Mouse (Mus musculus): ENCODE results near the gene Fam196a. TPM values are rescaled to one million over a fixed set of nuclear protein-coding genes. Genes with fewer than 3 reads are reported as not detected.

Fam196a gene
- polyA plus RNA-seq, 1 experiment, result 3.7 TPM

- H3K4me1 ChIP-seq (ENCODE audit: control insufficient read depth, insufficient read depth, low read length), result no peaks in the 10 kb centered on the region
- no peak for DNase-seq
- H3K4me3 ChIP-seq (replicated peaks; ENCODE audit: insufficient read depth, low read depth, low read length), result no peak overlapping the region
- no peak overlapping the region for H3K27ac ChIP-seq (ENCODE audit: insufficient read depth, low read length)
- WGBS, result 45% methylated on average over 2 of the region's 2 CpGs
- no peak for TF ChIP-seq CTCF (IDR thresholded peaks at IDR 0.05; ENCODE audit: borderline replicate concordance, insufficient read depth, low read depth, low read length)
- TF ChIP-seq POLR2A (IDR thresholded peaks at IDR 0.05; ENCODE audit: borderline replicate concordance, insufficient read depth, low read length), result no peak
- H3K27me3 ChIP-seq (ENCODE audit: control insufficient read depth, insufficient read depth, low read length), result no peaks in the 10 kb centered on the region
These were observed 98.2 kb downstream of the Fam196a start for GRCm38 (mm10) chr7:134840066-134840465.

Measured in cerebellum, adult 2 months (tissue).